Mouse (Mus musculus) MEL (cell line): ENCODE measurements around the gene Selenon.

Experiments used
- CTCF ChIP-seq, 3 experiments: IDR thresholded peaks in 2 of 3; conservative IDR thresholded peaks in 1 of 3; 2 replicates each; pipeline ENCODE4 v1.5.1; 2011 to 2012; ENCODE audit warnings: low read length in 3 of 3, low read depth in 2 of 3, mild to moderate bottlenecking in 2 of 3, improper control_type of control experiment in 1 of 3, inconsistent platforms in 1 of 3, mixed read lengths in 1 of 3, moderate library complexity in 1 of 3; ENCODE audit not compliant: control insufficient read depth in 1 of 3, insufficient read depth in 1 of 3, poor library complexity in 1 of 3, severe bottlenecking in 1 of 3
- ELF1 ChIP-seq: IDR thresholded peaks from 2 replicates; pipeline ENCODE4 v1.6.1; 2014; ENCODE audit warnings: low read depth, mild to moderate bottlenecking, inconsistent platforms, low read length, improper control_type of control experiment, moderate library complexity
- NELFE ChIP-seq: IDR thresholded peaks from 2 replicates; pipeline ENCODE4 v1.6.1; 2011; ENCODE audit warnings: low read depth, low read length, improper control_type of control experiment
- POLR2A ChIP-seq, 2 experiments: IDR thresholded peaks; 2 replicates each; pipeline ENCODE4 v1.6.1; 2011 to 2012; ENCODE audit warnings: low read length in 2 of 2, mild to moderate bottlenecking in 2 of 2, control low read depth in 1 of 2, improper control_type of control experiment in 1 of 2, low read depth in 1 of 2, moderate library complexity in 1 of 2; ENCODE audit not compliant: control insufficient read depth in 1 of 2, insufficient read depth in 1 of 2, poor library complexity in 1 of 2
- ZKSCAN1 ChIP-seq: IDR thresholded peaks from 2 replicates; pipeline ENCODE4 v1.6.1; 2012; ENCODE audit warnings: low read depth, mild to moderate bottlenecking, inconsistent platforms, low read length, improper control_type of control experiment, moderate library complexity
- ZMIZ1 ChIP-seq: IDR thresholded peaks from 2 replicates; pipeline ENCODE4 v1.6.1; 2012; ENCODE audit warnings: low read depth, mild to moderate bottlenecking, inconsistent platforms, low read length, improper control_type of control experiment, moderate library complexity

- TF ChIP-seq ZMIZ1: no peak
- no peak for TF ChIP-seq POLR2A (IDR thresholded peaks at IDR 0.05; ENCODE audit: control insufficient read depth in 1 of 2, insufficient read depth in 1 of 2, low read depth in 1 of 2, low read length in 2 of 2, poor library complexity in 1 of 2)
- TF ChIP-seq ZKSCAN1: no peak
- TF ChIP-seq NELFE: no peak
- no peak for TF ChIP-seq CTCF (IDR thresholded peaks at IDR 0.05 in 2 of 3, conservative IDR thresholded peaks at IDR 0.05 in 1 of 3; ENCODE audit: control insufficient read depth in 1 of 3, insufficient read depth in 1 of 3, low read depth in 2 of 3, low read length in 3 of 3, poor library complexity in 1 of 3, severe bottlenecking in 1 of 3)
- TF ChIP-seq ELF1: no peak
Measured at GRCm38 (mm10) chr4:134569831-134570230, 17.9 kb upstream of the Selenon start.
